Mouse (Mus musculus) testis, adult 2 months (tissue): ENCODE results near the gene Lama2. TPM values are rescaled to one million over a fixed set of nuclear protein-coding genes. Genes with fewer than 3 reads are reported as not detected.
"Not testable (repeated sequence)": the region's sequence is repeated elsewhere in the genome, so short reads cannot be mapped to it uniquely, and the experiment has no call there.

ENCODE experiments used
- H3K27ac ChIP-seq: fragments of 200-500 bp; 2 replicates; pipeline ENCODE4 v1.5.1; 2012; ENCODE audit warnings: low read depth, low read length; ENCODE audit not compliant: control insufficient read depth, insufficient read depth
- H3K27me3 ChIP-seq: fragments of 200-500 bp; 2 replicates; pipeline ENCODE4 v1.6.1; 2012; ENCODE audit warnings: mild to moderate bottlenecking, low read length, moderate library complexity; ENCODE audit not compliant: control insufficient read depth, insufficient read depth
- H3K36me3 ChIP-seq: fragments of 200-500 bp; 2 replicates; pipeline ENCODE4 v1.6.1; 2012; ENCODE audit warnings: mild to moderate bottlenecking, low read length; ENCODE audit not compliant: control insufficient read depth, insufficient read depth
- H3K4me1 ChIP-seq: fragments of 200-500 bp; 2 replicates; pipeline ENCODE4 v1.6.1; 2012; ENCODE audit warnings: low read length; ENCODE audit not compliant: control insufficient read depth, insufficient read depth
- H3K4me3 ChIP-seq: fragments of 200-500 bp; 2 replicates; pipeline ENCODE4 v1.5.1; 2012; ENCODE audit warnings: low read depth, mild to moderate bottlenecking, low read length, moderate library complexity, mixed read lengths; ENCODE audit not compliant: control insufficient read depth
- CTCF ChIP-seq: fragments of 200-500 bp; IDR thresholded peaks from 2 replicates; pipeline ENCODE4 v1.5.1; 2012; ENCODE audit warnings: low read depth, mild to moderate bottlenecking, inconsistent platforms, low read length, moderate library complexity; ENCODE audit not compliant: control insufficient read depth, insufficient read depth, insufficient replicate concordance
- POLR2A ChIP-seq: fragments of 200-500 bp; IDR thresholded peaks from 2 replicates; pipeline ENCODE4 v1.6.1; 2012; ENCODE audit warnings: low read depth, mild to moderate bottlenecking, inconsistent platforms, low read length, moderate library complexity; ENCODE audit not compliant: control insufficient read depth
- polyA plus RNA-seq: library from polyadenylated mRNA; depleted of rRNA; stranded (reverse); fragments of >200 nt; gene quantifications from 2 replicates; pipeline ENCODE4 v1.2.3, GENCODE M21; 2012

Lama2 gene
- polyA plus RNA-seq, 1 experiment: 6.8 TPM

DNA sequence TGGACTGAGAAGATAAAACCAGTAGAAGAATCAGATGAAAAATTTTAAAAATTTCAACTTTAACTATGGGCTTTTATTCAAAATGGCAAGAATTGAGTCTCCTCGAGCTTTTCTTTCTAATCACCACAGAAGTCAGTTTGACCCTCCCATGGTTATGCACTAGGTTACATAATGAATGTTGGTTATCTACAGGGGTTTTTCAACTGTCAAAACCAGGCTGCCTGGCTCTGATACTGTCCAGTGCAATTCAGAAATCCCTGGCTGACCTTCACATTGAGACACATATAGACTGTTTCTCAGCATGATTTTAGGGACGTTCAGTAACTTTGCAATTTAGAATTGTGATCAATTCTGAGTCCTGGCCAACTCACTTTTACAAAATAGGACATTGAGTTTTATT, 671.2 kb downstream of the Lama2 start:
- H3K4me3 ChIP-seq: no peak overlapping the region
- H3K27me3 ChIP-seq: no peaks in the 10 kb centered on the region
- H3K4me1 ChIP-seq: no peaks in the 10 kb centered on the region; the same call in 1 of the 2 replicates
- TF ChIP-seq POLR2A (no peak), CTCF (no peak)
- H3K27ac ChIP-seq: no peak overlapping the region
- no peaks in the 10 kb centered on the region for H3K36me3 ChIP-seq

DNA sequence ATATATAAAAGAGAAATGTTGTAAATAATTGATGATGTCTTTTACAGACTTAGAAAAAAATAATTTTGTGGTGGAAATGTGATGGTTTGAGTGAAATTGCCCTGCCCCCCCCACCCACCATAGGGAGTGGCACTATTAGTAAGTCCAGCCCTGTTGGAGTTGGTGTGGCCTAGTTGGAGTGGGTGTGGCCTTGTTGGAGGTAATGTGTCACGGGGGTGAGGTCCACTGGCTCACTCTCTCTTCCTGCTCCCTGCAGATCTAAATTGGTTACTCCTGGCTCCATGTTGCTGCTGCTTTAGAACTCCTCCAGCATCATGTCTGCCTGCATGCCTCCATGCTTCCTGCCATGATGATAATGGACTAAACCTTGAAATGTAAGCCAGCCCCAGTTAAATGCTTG, 680.0 kb downstream of the Lama2 start:
- TF ChIP-seq POLR2A (no peak), CTCF (no peak)
- Histone ChIP-seq H3K4me1 (no peaks in the 10 kb centered on the region), H3K4me3 (no peak overlapping the region), H3K27ac (no peak overlapping the region), H3K36me3 (no peaks in the 10 kb centered on the region), H3K27me3 (no peaks in the 10 kb centered on the region)

DNA sequence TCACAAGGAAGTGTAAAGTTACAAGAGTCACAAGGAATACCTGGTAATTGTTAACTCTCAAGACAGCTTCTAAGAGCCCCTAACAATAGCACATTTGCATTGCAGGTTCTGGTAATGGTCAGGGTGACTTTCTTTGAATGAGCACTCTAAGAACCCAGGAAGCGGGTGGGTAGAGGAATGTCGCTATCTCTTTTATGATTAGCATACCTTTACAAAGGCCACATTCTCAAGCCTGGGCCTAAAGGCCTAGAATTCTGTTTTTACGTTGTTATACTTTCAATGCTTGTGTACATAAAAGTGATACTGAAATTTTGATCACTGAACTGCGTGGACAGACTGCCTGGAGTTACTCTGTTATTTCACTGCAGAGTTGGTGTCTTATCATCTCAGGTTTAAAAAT, 681.1 kb downstream of the Lama2 start:
- not testable (repeated sequence) for H3K4me1 ChIP-seq, H3K36me3 ChIP-seq, H3K27me3 ChIP-seq, H3K4me3 ChIP-seq, H3K27ac ChIP-seq

DNA sequence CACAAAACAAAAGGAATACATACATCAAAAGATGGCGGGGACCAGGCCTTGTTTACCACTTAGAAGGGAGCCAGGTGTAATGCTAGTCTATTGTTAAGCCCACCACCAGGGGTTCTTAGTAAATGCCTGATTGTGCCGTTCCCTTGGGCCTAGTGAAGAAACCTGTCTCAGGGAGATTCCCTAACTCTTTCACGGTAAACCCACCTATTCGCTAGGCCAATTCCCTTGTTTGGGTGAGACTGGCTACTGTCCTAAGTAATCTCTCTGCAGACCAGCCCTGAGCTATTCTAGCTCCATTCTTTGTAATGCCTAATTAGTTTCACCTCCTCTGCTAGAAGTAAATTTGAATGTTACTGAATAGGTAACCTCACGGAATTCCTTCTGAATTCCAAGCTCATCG, 683.5 kb downstream of the Lama2 start:
- H3K4me1 ChIP-seq, H3K36me3 ChIP-seq, H3K4me3 ChIP-seq: not testable (repeated sequence)

More for the DNA sequence above, 683.5 kb downstream of the Lama2 start:
- not testable (repeated sequence) for H3K27me3 ChIP-seq, H3K27ac ChIP-seq
